Mouse (Mus musculus): Measurements from ENCODE around the gene Synrg. TPM values are rescaled to one million over a fixed set of nuclear protein-coding genes. Genes with fewer than 3 reads are reported as not detected.
A peak's percentile ranks its signal among the peaks of the same experiment; 100 is the strongest.

The Synrg gene
- total RNA-seq, 4 experiments from 2014 or later = 69.6 to 80.3 (median 73.9) TPM

DNA sequence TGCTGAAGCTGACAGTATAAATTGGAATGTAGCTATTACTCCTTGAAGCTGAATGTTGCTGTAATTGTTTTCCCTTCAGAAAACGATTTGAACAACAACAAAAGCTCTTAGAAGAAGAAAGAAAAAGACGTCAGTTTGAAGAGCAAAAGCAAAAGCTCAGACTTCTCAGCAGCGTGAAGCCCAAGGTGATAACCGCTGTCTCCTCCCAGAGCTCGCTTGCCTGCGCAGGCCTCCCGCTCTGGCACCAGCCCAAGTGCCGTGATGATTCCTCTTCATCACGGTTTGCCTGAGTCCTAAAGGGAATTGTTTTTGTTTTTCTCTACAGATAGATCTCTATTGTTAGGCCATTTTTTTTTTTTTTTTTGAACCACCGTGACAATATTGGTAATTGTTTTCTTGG lies 17.1 kb downstream of the Synrg start:
- no peak for DNase-seq (ENCODE audit: low spot score in 2 of 2)

GRCm38 (mm10) chr11:83991701-83992100 lies 27.5 kb downstream of the Synrg start:
- no peak for DNase-seq (ENCODE audit: low spot score in 2 of 2)

GRCm38 (mm10) chr11:83993428-83993827 lies 29.2 kb downstream of the Synrg start:
- no peak for DNase-seq (ENCODE audit: low spot score in 2 of 2)

- DNase-seq (ENCODE audit: low spot score in 2 of 2) = no peak
Measured at GRCm38 (mm10) chr11:83994481-83994880, 30.3 kb downstream of the Synrg start.

DNA sequence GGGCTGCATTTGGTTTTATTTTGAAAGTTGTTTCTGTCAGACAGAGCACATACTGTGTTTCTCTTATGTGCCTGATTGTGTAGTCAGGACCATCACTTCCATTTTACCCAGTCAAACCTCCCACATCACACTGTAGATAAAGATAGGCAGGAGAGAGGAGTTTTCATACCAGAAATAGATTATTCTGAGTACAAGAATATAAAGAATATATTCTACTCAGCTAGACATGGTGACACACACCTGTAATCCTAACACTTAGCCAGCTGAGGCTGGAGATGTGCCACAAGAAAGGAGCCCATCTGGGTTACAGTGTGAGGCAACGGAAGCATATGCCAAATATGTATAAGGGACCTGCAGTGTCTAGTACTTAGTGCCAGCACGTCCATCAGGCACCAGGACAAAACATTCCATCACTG lies 31.3 kb downstream of the Synrg start:
- DNase-seq (ENCODE audit: low spot score in 2 of 2) = no peak

DNA sequence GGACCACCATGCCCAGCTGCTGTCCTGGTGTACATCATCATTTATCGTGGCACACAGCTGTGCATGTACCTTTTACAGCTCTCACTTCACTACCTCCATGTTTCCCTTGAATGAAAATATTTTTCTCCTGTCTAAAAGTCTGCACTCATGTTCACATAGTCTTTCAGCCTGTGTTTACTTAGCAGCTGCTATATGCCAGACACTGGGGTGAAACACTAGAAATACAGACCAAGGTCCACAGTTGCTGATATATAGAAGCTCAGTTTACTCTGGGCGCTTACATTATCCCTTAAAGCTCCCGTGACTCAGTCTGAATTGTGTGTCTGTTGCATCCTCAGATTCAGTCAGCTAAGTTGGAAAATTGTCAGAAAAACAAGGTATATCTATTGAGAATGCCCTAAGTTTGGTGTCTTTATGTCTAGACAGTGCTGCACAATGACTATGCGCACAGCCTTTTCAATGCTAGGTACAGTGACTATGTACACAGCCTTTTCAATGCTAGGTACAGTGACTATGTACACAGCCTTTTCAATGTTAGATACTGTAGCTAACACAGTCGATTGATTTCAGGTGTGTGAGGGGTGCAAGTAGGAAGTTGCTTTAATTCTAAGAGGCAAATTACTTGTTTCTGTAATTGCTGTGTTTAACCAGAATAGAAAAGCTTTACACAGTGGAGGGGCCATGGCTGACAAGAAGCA lies 33.1 kb downstream of the Synrg start:
- DNase-seq (ENCODE audit: low spot score in 2 of 2) = no peak

DNA sequence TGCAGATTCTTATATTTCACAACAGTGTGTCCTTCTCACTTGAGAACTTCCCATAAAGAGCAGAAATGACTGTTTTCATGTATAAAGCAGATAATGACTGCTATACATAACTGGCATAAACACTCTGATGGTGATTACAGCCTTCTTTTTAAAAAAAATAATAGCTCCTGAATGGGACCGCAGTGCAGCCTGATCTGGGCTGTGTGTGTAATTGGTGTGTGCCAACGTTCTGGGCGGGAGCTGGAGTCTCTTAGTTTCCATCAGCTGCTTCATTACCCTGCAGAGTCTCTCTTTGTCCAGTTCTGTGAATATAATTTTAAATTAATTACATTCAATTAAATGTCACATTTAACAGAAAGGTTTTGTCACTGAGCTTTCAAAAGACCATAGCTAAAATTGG lies 34.8 kb downstream of the Synrg start:
- DNase-seq (ENCODE audit: low spot score in 2 of 2) = no peak

DNA sequence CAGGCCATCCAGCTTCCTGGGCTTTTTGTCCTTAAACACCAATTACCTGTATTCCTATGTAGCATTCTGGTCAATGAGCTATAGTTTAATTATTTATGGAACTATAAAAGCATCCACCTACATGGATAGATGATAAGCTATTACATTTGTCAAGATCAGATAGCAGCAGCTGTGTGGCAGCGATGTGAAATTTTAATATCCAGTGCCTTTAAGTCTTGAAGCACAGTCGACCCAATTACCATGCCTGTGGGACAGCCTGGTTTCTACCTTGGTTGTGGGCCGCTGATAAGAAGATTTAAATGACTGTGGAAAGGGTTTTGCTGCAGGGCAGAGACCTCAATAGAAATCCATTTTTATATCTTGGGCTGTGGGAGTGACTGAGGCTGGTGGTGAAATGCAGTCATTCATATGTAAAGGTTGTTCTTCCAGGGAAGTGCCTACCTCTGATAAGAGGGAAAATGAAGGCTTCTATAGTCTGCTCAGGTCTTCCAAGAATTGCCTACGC lies 35.2 kb downstream of the Synrg start:
- no peak for DNase-seq (ENCODE audit: low spot score in 2 of 2)

DNA sequence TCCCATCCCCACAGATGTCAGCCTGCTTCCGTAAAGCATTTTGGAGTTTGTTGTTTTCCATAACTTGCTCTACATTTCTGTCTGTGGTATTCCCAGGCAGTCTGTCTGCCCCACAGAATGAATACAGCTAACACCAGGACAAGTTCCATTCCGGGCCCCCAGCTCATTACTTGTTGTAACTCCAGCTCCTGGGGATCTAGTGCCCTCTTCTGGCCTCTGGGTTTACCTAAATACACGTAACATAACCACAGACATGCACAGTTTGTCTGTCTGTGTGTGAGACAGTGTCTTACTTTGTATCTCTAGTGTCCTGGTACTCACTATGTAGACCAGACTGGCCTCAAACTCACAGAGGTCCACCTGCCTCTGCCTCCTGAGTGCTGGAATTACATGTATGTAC lies 37.0 kb downstream of the Synrg start:
- no peak for DNase-seq (ENCODE audit: low spot score in 2 of 2)

DNA sequence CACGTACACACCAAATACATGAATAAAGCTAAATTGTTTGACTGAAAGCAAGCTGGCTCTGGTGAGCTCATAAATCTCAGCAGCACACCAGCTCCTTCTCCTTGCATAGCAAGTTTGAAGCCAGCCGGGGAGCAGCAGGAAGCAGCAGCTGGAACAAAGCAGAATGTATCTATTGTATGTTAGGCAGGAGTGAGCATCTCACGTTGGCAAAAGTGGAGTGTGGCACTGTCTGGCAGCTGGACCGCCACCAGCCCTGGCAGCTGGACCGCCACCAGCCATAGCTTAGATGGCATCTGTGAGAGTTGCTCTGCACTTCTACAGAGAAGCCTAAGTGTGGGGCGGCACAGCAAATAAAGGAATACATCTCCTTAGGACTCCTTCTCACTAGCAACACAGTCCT lies 39.8 kb downstream of the Synrg start:
- peak; percentile 35 to 46 for DNase-seq (ENCODE audit: low spot score in 2 of 2)

DNA sequence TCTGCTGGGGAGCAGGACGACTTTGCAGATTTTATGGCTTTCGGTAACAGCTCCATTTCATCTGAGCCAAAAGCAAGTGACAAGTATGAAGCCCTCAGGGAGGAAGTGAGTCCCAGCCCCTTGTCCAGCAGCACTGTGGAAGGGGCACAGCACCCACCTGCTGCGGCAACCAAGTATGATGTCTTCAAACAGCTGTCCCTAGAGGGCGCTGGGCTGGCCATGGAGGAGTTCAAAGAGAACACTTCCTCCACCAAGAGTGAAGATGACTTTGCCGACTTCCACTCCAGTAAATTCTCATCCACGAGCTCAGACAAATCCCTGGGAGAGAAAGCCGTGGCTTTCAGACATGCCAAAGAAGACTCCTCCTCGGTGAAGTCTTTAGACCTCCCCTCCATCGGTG lies 44.8 kb downstream of the Synrg start:
- DNase-seq (ENCODE audit: low spot score in 2 of 2) = no peak

DNA sequence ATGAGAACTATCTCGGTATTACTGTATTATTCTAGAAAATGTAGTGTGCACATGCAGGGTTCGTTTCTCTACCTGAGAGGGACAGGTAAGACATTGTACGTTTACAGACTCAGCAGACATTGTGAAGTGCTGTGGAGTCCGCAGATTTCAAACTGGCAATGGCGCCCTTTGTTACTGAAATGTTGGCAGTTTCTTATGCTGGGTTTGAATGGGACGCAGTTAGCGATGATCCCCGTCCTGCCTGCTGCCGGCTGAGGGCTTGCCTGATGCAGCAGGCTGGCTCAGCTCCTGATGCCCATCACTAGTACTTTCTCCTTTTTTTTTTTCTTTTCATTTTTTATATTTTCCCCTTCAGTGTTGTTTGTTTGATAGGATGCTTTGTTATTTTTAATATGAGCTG lies 46.2 kb downstream of the Synrg start:
- no peak for DNase-seq (ENCODE audit: low spot score in 2 of 2)

- DNase-seq (ENCODE audit: low spot score in 2 of 2) = peak in 1 of 2 experiments; percentile 18
Measured at GRCm38 (mm10) chr11:84011050-84011449, 46.8 kb downstream of the Synrg start.

DNA sequence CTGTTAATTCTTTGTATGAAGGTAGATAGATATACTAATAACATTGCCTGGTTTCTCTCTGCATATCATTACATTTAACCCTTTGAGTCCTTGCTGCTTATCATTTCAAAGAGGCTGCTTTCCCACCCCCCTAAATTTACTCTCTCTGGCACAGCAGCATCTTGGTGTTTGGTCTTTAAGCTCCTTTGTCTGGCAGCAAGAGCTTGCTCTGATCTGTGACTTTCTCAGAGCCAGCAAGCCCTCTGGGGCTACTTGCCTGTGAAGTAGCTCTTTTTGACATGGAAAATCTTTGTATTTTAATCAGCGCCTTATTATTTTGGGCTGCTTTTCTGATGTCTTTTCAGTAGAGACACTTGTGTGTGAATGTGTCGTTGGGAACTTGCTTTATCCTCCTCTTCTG lies 47.3 kb downstream of the Synrg start:
- no peak for DNase-seq (ENCODE audit: low spot score in 2 of 2)

- DNase-seq (ENCODE audit: low spot score in 2 of 2) = no peak
Measured at GRCm38 (mm10) chr11:84013105-84013504, 48.9 kb downstream of the Synrg start.

- no peak for DNase-seq (ENCODE audit: low spot score in 2 of 2)
Measured at GRCm38 (mm10) chr11:84016147-84016809, 52.0 kb downstream of the Synrg start.

GRCm38 (mm10) chr11:84016810-84017508 lies 52.7 kb downstream of the Synrg start:
- DNase-seq (ENCODE audit: low spot score in 2 of 2) = no peak

DNA sequence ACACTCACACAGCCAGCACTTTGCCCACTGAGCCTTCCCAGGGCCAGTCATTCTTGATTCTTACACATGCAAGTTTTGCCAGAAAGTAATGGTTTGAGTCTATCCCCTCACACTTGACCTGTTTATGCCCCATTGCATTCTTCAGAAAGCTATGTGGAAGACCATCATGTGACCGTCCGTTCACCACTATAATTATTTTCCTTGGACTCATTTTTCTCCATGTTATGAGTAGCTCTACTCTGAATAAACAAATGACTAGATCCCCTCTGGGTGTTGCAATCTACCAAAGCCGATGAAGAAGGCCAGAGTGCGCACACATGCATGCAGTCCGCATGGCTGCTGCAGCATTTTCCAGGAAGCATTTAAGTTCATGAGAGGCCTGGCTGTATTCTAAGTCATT lies 63.0 kb downstream of the Synrg start:
- no peak for DNase-seq (ENCODE audit: low spot score in 2 of 2)

DNA sequence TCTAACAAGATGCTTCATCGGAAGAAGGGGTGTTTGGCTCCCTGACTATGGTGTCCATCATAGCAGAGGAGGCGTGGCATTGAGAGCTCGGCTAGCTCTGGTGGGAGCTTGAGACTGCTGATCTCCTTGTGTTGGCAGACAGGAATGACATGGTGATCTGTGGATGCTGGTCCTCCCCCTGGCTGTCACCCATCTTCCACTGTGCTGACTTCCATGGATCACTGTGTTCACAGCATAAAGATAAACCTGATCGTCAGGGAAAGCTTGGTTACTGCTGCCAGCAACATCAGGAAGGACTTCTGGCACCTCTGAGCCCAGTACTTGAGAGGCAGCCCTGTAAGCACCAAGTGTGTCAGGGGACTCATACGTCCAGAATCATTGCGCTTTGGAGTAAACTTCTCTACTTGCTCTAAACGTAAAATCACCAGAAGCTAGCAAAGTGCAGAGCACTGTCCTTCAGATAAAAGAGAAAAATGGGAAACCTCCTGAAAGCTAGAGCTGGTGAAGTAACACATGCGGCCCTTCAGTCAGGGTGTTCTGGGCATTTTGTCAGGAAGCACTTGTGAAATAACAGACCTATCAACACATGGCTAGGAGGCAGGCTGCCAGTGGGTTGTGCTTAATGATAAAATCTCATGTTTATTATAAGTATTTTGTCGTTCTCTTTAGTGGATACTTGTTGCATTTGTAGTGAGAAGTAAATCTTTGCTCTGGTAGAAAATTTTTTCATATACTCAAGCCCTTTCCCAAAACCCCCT lies 64.2 kb downstream of the Synrg start:
- peak in 1 of 2 experiments; percentile 60 for DNase-seq (ENCODE audit: low spot score in 2 of 2)

GRCm38 (mm10) chr11:84031971-84032370 lies 67.7 kb downstream of the Synrg start:
- peak in 1 of 2 experiments; percentile 68 for DNase-seq (ENCODE audit: low spot score in 2 of 2)

- no peak for DNase-seq (ENCODE audit: low spot score in 2 of 2)
Measured at GRCm38 (mm10) chr11:84032559-84032958, 68.3 kb downstream of the Synrg start.

GRCm38 (mm10) chr11:84033671-84034070 lies 69.4 kb downstream of the Synrg start:
- DNase-seq (ENCODE audit: low spot score in 2 of 2) = no peak
